Mouse (Mus musculus) ES-Bruce4 (cell line): Measurements from ENCODE around the gene Ppp6r2.

ENCODE experiments used
- CTCF ChIP-seq: IDR thresholded peaks from one replicate; pipeline ENCODE4 v1.8.1; 2011; ENCODE audit warnings: low read depth, low read length
- POLR2A ChIP-seq: IDR thresholded peaks from one replicate; pipeline ENCODE4 v1.8.1; 2011; ENCODE audit warnings: low read length; ENCODE audit not compliant: insufficient read depth

- TF ChIP-seq CTCF = no peak
- TF ChIP-seq POLR2A = no peak
Observed at GRCm38 (mm10) chr15:89305966-89306365, 94.6 kb downstream of the Ppp6r2 start.
